Mouse (Mus musculus): ENCODE results near the gene Slc17a7.
"Not testable (repeated sequence)": the region's sequence is repeated elsewhere in the genome, so short reads cannot be mapped to it uniquely, and the experiment has no call there.

Gene Slc17a7

GRCm38 (mm10) chr7:45163735-45164490 is at the start of gene Slc17a7:
Slc17a7 (plus strand) TSS chr7:45163949.
- no peak for DNase-seq (ENCODE audit: low spot score in 2 of 2)

DNA sequence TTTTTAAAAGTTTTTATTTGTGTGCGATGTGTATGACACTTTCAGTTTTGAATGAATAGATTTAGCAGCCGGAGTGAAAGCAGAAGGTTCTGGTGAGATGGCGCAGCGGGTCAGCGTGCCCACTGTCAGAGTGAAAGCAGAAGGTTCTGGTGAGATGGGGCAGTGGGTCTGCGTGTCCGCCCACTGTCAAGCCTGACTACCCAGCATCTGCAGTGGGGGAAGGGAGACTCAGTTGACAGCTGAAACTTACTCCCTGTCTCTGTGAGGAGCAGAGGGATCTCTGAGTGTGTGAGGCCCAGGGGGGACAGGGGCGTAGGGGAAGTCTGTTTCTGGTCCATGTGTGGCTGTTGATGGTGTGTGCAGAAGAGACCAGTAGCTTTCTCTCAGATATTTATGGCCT is 46.2 kb upstream of the Slc17a7 start:
- DNase-seq (ENCODE audit: low spot score in 2 of 2), result no peak

DNA sequence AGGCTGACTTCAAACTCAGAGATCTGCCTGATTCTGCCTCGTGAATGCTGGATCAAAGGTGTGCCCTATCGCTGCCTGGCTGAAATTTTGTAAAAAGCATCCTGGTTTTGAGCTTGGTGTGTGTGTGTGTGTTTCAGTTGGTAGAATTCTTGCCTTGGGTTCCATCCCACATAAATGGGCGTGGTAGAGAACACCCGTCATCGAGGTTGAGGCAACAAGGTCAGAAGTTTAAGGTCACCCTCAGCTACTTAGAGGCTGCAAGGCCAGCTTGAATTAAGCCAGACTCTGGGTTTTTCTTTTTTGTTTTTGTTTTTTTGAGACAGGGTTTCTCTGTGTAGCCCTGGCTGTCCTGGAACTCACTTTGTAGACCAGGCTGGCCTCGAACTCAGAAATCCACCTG is 45.4 kb upstream of the Slc17a7 start:
- no peak for DNase-seq (ENCODE audit: low spot score in 2 of 2)

- DNase-seq (ENCODE audit: low spot score in 2 of 2), result no peak
Observed at GRCm38 (mm10) chr7:45119780-45120709, 43.7 kb upstream of the Slc17a7 start.

DNA sequence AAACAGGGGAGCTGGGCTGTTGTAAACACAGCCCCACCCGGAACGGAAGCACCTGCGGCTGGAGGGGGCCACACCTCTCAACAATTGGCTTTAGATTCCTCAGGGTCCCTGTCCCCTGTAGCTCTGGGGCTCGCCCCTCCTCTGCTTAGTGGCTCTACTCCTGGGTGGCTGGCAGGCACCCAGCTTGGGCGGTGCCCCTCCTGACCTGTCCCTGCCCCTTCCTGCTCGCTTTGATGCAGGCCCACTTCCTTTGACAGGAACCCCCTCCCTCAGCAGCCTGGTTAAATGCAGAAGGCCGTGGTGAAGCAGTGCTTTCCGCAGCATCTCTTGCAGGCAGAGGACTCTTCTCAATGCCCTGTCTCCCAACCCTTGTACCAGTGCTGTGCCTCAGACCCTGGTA is 42.3 kb upstream of the Slc17a7 start:
- DNase-seq (ENCODE audit: low spot score in 2 of 2), result peak; percentile 61 to 63

DNA sequence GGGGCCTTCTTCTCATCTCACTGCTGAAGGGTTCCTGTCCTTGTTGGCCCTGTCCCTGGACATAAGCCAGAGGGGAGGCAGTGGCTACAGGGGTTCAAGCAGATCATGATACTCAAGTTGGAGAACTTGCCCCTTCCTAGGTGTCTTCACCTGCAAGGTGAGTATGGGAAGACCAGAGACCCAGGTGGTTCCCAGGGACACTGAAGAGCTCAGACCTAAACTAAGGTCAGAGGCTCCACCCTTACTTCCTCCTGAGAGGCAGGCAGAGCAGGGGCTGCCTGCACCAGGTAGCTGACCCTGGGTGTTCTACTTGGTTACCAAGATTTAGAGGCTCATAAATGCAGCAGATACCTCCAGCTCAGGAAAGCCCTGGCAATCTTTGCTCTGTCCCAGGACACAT is 41.8 kb upstream of the Slc17a7 start:
- no peak for DNase-seq (ENCODE audit: low spot score in 2 of 2)

- no peak for DNase-seq (ENCODE audit: low spot score in 2 of 2)
Observed at GRCm38 (mm10) chr7:45122561-45123185, 41.1 kb upstream of the Slc17a7 start.

DNA sequence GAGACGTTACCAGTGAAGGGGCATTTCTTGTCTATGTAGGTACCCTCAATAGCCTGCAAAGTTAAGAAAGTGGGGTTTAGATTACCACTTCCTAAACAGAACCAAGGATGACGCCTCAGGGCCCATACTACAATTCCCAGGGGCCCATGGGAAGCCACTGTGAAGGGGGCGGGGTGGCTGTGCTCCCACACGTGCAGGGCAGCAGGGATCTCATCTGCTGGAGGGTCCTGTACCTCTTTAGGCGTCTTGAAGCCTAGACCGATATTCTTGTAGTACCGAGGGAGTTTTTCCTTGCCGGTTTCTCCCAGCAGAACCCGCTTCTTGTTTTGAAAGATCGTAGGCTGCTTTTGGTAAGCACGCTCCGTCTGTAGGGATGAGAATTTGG is 40.6 kb upstream of the Slc17a7 start:
- no peak for DNase-seq (ENCODE audit: low spot score in 2 of 2)

DNA sequence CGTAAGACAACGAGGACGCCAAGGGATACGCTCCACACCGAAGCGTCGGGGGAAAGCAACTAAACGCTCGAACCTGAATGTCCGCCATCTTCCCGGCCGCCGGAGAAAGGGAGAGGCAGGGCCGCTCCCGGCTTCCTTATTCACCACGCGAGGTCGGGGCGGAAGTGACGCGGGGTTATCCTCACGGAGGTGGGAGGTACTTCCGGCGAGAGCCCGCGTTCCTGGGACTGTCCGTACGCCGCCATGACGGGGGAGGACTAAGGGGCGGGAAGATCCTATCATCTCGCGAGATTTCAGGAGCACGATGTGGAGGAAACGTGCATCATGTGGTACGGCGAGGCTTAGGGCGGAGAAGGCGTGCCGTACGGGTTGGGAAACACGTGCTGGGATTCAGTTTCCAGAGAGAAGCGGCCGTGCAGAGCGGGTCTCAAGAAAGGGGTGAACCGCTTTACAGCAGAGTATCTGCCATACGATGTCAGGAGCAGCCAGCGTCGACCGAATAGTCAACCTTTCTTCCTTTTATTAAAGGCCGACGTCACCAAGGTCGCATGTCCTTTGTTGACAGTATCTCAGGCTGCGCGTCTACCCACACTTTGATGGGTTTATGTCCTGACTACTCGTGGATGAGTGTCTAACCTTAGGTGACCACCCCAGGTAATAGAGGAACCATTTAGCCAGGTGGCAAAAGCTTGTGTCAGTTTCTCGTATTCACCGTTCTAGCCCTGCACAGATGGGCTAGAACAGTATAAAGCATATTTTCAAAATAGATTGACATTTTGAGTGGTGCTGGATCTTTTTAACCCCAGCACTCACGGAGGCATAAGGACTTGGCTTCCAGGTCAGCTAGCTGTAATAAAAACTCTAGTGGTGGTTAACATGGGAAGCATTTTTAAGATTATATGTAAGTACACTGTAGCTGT is 39.3 kb upstream of the Slc17a7 start, which contains the start of gene Rps11:
Gene Rps11, minus strand, starts transcription at position 216 of the 920 bp plus-strand sequence.
- DNase-seq (ENCODE audit: low spot score in 2 of 2), result peak; percentile 95 to 98

GRCm38 (mm10) chr7:45125144-45125600 is 38.6 kb upstream of the Slc17a7 start:
- no peak for DNase-seq (ENCODE audit: low spot score in 2 of 2)

GRCm38 (mm10) chr7:45125649-45126048 is 38.1 kb upstream of the Slc17a7 start:
- DNase-seq (ENCODE audit: low spot score in 2 of 2), result not testable (repeated sequence)

DNA sequence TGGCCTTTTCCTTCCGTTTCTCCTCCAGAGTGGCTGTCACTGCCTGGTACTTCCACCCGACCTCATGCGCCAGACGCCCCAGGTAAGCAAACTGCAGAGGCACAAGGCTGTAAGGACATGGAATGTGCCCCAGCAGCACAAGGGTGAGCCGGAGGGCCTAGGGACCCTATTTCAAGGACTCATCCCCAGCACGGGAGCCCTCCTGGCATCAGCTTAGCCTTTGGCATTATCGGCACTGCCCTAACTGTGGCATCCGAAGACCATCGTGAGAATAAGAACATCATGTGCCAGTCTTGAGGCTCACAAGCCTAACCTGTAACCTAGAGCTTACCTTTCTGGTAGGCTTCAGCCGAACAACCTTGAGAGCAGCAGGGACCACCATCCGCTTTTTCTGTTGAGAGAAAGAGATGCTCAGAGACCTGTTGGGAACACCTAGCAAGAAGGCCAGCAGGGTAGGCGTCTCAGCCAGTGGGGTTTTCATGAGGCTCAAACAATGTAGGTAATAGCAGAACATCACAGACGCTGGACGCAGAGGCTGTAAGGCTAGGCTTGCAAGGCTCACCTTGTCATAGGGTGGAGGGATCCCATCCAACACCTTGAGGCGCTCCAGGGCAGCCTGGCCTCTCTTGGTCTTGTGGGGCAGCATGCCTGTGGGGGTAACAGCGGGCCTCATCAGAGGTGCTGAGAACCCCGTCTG is 37.5 kb upstream of the Slc17a7 start:
- DNase-seq (ENCODE audit: low spot score in 2 of 2), result no peak

- DNase-seq (ENCODE audit: low spot score in 2 of 2), result no peak
Observed at GRCm38 (mm10) chr7:45126844-45127699, 36.7 kb upstream of the Slc17a7 start.

GRCm38 (mm10) chr7:45127700-45128224 is 36.0 kb upstream of the Slc17a7 start:
- no peak for DNase-seq (ENCODE audit: low spot score in 2 of 2)

- DNase-seq (ENCODE audit: low spot score in 2 of 2), result peak; percentile 92 to 95
Observed at GRCm38 (mm10) chr7:45128624-45129246, 35.0 kb upstream of the Slc17a7 start, which contains the start of gene Rpl13a. Rpl13a (minus strand) TSS chr7:45128761.

DNA sequence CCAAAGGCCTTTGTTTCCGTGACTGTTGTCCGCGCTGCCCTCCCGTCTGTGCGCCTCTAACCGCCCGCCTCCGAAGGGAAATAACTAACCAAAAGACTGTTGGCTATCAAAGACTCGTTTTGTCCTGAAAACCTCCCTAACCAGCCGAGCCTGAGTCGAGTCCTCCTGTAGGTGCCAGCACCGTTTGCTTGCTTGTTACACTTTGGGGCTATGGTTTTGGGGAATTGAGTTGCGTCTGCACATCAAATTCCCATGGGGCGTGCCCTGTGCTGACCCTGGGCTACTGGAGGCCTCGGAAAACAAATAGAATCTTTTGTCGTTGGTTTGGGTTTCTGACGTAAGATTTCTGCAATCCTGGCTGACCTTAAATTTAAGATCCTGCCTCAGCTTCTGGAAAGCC is 34.4 kb upstream of the Slc17a7 start:
- DNase-seq (ENCODE audit: low spot score in 2 of 2), result no peak

DNA sequence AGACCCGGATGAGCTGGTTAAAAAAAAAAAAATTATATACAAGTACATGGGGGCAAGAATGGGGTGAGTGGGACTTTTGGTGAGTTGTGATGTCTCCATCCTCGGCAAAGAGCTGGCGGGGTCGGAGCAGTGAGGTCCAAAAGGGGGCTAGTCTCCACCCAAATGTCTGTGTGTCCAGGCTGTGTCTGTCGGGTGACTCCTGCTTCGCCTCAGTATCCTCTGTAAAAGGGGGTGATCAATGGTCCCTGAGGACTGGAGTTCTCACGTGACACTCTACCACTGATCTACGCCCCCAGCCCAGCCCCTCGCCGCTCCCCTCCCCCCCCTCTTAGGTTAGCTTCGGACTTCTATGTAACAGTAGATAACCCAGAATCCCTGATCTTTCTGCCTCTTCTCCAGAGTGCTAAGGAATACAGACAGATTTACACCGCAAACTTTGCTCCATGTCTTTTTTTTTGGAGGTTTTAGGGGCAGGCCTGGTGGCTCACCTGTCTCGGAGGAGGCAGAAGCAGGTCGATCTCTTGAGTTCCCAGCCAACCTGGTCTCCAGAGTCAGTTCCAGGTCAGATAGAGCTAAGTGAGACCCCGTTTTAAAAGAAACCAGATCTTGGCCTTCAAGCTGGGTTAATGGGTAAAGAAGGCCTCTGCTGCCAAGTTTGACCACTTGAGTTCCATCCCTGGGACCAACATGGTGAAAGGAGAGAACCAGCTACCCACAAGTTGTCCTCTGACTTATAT is 33.8 kb upstream of the Slc17a7 start:
- DNase-seq (ENCODE audit: low spot score in 2 of 2), result no peak

DNA sequence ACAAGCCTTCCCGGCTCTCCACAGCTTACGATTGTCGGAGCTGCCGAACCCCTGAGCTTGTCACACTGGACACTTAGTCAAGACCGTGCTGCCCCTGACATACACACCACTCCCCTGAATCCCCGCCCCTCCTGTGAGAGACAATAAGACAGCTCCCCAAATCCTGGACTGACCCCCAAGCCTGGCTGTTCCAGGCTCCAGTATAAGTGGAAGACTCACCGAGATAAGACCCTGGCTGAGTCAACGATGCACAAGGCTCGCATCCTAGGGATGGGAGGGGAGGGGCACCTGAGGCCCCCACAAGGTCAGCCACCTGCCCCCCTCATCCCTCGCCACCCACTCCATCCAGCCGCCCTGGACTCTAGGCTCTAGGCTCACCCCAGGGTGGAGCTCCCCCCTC is 31.9 kb upstream of the Slc17a7 start:
- no peak for DNase-seq (ENCODE audit: low spot score in 2 of 2)

Measured in spleen, postnatal 14 days (tissue).